Mouse (Mus musculus): Measurements from ENCODE around the gene Acyp2.

GRCm38 (mm10) chr11:30649001-30649637, at the start of gene Acyp2:
- TF ChIP-seq CTCF (conservative IDR thresholded peaks at IDR 0.05; ENCODE audit: insufficient read depth, insufficient read length, low read depth, low read length) (no peak), POLR2A (IDR thresholded peaks at IDR 0.05; ENCODE audit: low read depth, low read length) (no peak)
